Mouse (Mus musculus): Measurements from ENCODE around the gene Gtf2i.

GRCm38 (mm10) chr5:134257349-134258031 is 57.1 kb downstream of the Gtf2i start:
- TF ChIP-seq CTCF (conservative IDR thresholded peaks at IDR 0.05; ENCODE audit: low read length) (no peak), NANOG (IDR thresholded peaks at IDR 0.05; ENCODE audit: borderline replicate concordance, low read length) (no peak), POU5F1 (IDR thresholded peaks at IDR 0.05; ENCODE audit: borderline replicate concordance, low read length) (no peak)
